Mouse (Mus musculus) thymus, adult 2 months (tissue): ENCODE data around the gene Mau2.

Experiments
- CTCF ChIP-seq: fragments of 200-500 bp; IDR thresholded peaks from 2 replicates; pipeline ENCODE4 v1.5.1; 2012; ENCODE audit warnings: mild to moderate bottlenecking, control low read depth, low read length, moderate library complexity, borderline replicate concordance; ENCODE audit not compliant: control insufficient read depth, poor library complexity, insufficient read depth; ENCODE audit errors: extremely low read depth
- POLR2A ChIP-seq: fragments of 200-500 bp; IDR thresholded peaks from 2 replicates; pipeline ENCODE4 v1.6.1; 2012; ENCODE audit warnings: mild to moderate bottlenecking, low read length, control low read depth, moderate library complexity; ENCODE audit not compliant: control insufficient read depth, poor library complexity, insufficient read depth; ENCODE audit errors: extremely low read depth

GRCm38 (mm10) chr8:69987744-69988143 lies 54.8 kb downstream of the Mau2 start:
- no peak for TF ChIP-seq CTCF
- TF ChIP-seq POLR2A = no peak
